Mouse (Mus musculus) ovary, adult 18-20 months (tissue): Measurements from ENCODE around the gene Rab5if.
"Not testable (repeated sequence)": the region's sequence is repeated elsewhere in the genome, so short reads cannot be mapped to it uniquely, and the experiment has no call there.

Experiments
- DNase-seq: peaks from one replicate; pipeline ENCODE4 v3.0.0; 2022; ENCODE audit warnings: low spot score, mixed read lengths

Gene Rab5if

GRCm38 (mm10) chr2:156862772-156863486 lies at the start of gene Rab5if:
Gene Rab5if, plus strand, starts transcription at chr2:156863128.
- DNase-seq, result peak; percentile 96

DNA sequence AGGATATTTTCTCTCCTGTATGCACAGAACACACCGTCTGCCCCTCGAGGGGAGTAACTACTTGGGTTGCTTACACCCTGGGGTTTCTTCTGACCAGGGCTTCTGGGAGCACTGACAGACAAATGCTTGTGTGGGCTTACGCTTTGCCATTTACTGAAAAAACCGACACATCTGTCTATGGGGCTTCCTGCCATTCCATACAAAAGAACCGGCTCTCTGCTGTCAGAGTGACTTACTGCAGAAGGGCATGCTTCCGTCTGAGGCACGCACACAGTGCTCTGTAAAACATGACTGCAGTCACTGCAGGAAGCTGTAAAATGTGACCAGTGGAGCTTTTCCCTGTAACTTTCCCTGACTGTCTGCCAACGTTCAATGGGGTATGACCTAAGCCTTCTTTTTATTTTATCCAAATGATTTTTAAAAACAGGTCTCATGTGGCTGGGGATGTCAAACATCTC lies 48.6 kb upstream of the Rab5if start:
- DNase-seq, result no peak

GRCm38 (mm10) chr2:156814893-156815292 lies 48.0 kb upstream of the Rab5if start:
- DNase-seq, result no peak

GRCm38 (mm10) chr2:156815412-156815811 lies 47.5 kb upstream of the Rab5if start:
- no peak for DNase-seq

DNA sequence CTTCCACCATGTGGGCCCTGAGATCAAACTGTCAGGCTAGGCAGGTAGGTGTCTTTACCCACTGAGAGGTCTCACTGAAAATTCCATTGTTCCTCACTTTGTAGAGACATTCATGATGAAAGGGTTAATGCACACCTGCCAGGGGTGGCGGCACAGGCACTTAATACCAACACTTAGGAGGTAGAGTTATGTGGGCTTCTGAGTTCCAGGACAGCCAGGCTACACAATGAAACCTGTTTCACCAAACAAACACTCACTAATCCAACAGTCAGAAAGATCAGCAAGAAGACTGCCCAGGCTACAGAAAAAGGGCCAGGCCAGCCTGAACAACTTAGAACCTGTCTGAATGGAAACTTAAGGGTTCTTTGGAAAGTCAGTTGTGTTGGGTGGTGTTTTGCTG lies 46.8 kb upstream of the Rab5if start:
- DNase-seq, result no peak

- DNase-seq, result not testable (repeated sequence)
Measured at GRCm38 (mm10) chr2:156825128-156825527, 37.8 kb upstream of the Rab5if start.

DNA sequence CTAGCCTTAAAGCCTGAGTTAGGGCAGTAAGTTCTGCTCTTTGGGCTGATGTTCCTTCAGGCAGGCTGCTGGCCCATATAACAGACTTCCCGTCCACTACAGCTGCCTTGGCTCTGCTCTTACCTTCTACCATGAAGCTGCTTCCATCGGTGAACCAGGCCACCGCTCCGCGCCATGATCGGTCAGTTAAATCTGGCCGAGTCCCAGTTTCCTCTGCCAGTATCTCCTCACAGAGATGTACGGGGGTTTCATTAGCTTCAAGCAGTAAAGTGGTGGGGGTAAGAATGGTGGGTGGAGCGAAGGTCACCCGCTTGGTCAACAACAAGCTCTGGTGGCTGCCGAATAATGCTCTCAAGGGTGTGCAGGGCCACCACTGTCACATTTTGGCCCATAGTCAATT lies 28.6 kb upstream of the Rab5if start:
- DNase-seq, result no peak

GRCm38 (mm10) chr2:156838839-156839238 lies 24.1 kb upstream of the Rab5if start:
- no peak for DNase-seq

- peak; percentile 75 for DNase-seq
Measured at GRCm38 (mm10) chr2:156839319-156840191, 23.4 kb upstream of the Rab5if start, which contains the start of gene Tgif2. Gene Tgif2, plus strand, starts transcription at chr2:156840007.

GRCm38 (mm10) chr2:156840301-156841027 lies 22.5 kb upstream of the Rab5if start:
- DNase-seq, result no peak

DNA sequence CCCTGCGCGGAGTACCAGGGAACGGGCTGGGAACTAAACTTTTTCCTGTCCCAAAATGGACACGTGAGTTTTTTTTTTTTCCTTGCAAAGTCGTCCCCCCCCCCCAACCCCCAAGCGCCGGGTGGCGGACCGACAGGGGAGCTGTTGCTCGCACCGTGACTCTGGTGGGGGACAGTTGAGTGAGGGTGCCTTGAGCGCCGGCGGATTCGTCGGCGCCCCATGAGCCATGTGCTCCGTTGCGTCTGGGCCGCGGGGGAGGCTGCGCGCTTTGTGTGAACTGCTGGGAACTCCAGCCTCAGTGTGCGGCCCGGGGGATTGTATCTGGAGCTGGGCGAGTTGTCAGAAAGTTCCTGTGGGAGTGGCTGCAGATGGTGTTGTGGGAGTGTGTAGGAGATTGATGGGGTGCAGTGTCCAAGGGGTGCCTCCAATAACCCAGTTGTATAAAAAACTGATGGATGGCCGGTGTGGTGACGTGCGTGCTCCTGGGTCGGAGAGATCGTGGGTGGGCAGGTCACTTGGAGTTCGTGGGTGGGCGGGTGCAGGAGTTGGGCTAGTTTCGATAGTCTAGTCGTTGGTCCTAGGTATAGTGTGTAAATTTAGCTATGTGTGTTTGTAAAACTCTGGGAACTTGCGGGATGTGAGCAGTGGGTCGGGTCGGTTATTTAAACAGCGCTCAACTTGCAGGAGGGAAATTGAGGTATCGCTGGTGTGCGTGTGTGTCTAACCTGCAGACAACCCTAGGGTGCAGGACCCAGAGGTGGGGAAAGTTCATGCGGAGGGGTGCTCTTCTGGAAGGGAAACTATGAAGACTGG lies 21.7 kb upstream of the Rab5if start:
- peak; percentile 63 for DNase-seq

GRCm38 (mm10) chr2:156841841-156842706 lies 20.9 kb upstream of the Rab5if start:
- DNase-seq, result peak; percentile 69

DNA sequence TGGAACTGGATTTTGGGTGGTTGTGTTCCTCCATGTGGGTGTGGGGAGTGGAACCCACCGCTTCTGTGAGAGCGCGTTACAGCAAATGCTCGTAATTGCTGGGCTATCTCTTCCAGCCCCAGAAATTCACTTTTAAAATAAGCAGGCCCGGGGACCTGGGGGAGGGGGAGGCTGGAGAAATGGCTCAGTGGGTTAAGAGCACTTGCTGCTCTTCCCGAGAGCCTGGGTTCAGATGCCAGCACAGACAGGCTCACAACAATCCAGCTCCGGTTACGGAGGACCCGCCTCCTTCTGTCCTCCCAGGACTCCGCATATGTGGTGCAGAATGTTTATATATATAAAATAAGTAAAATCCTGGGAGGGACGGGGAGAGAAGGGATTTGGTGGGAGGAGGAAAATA lies 20.2 kb upstream of the Rab5if start:
- DNase-seq, result no peak

GRCm38 (mm10) chr2:156843331-156843730 lies 19.6 kb upstream of the Rab5if start:
- DNase-seq, result no peak

DNA sequence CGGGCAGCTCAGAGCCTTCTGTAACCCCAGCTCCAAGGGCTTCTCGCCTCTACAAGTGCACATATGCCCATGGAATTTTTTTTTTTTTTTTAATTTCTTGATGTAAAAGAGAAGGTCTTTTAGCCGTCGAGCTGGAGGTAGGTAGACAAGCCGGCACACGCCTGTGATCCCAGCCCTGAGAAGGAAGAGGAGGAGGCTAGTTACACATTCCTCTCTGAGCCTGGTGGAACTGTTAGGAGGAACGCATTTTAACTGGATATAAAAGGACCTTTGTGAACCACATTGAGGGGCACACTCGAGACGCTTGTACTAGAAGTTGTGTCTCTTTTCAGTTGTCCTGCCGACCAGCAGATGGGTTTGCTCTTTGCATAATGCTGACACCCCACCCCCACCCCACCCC lies 18.2 kb upstream of the Rab5if start:
- no peak for DNase-seq

DNA sequence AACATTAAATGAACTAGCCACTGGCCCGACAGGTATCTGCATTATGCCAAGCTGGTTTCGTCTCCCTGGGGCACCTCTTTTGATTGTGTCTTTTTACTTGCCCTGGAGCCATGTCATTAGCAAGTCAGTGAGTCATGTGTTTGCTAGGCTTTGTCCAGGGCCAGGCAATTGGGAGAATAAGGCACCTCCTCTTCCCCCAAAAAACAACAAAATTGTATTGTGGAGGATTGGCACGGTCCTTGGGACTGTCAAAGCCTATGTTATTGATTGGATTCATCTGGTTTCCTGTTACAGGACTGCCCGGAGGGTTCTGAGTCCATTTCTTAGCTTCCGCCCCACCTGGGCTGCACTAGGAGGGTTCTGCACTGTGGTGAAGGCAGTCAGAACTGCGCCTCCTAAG lies 15.3 kb upstream of the Rab5if start:
- no peak for DNase-seq

- no peak for DNase-seq
Measured at GRCm38 (mm10) chr2:156848526-156849182, 14.3 kb upstream of the Rab5if start.

GRCm38 (mm10) chr2:156850505-156850904 lies 12.4 kb upstream of the Rab5if start:
- no peak for DNase-seq

GRCm38 (mm10) chr2:156853584-156853983 lies 9.3 kb upstream of the Rab5if start:
- DNase-seq, result not testable (repeated sequence)
